Mouse (Mus musculus) C2C12 (cell line): ENCODE measurements around the gene Arpp19.

Source experiments
- CEBPB ChIP-seq: IDR thresholded peaks from one replicate; pipeline ENCODE4 v1.6.1; 2011; ENCODE audit warnings: low read depth, mild to moderate bottlenecking, control low read depth, moderate library complexity
- CTCF ChIP-seq: IDR thresholded peaks from one replicate; pipeline ENCODE4 v1.5.1; 2011; ENCODE audit not compliant: control insufficient read depth, insufficient read depth, insufficient read length
- FOSL1 ChIP-seq: IDR thresholded peaks from one replicate; pipeline ENCODE4 v1.8.0; 2011; ENCODE audit warnings: mild to moderate bottlenecking, low read length; ENCODE audit not compliant: poor library complexity, insufficient read depth, severe bottlenecking
- MAX ChIP-seq: IDR thresholded peaks from one replicate; pipeline ENCODE4 v1.6.1; 2011; ENCODE audit warnings: mild to moderate bottlenecking, control low read depth
- MYOD1 ChIP-seq: IDR thresholded peaks from one replicate; pipeline ENCODE4 v1.6.1; 2011; ENCODE audit warnings: low read depth; ENCODE audit not compliant: control insufficient read depth, insufficient read length
- MYOG ChIP-seq: IDR thresholded peaks from one replicate; pipeline ENCODE4 v1.6.1; 2011; ENCODE audit not compliant: control insufficient read depth, insufficient read length; ENCODE audit errors: extremely low read depth
- USF1 ChIP-seq: IDR thresholded peaks from one replicate; pipeline ENCODE4 v1.6.1; 2011; ENCODE audit warnings: low read depth, mild to moderate bottlenecking, control low read depth, moderate library complexity

DNA sequence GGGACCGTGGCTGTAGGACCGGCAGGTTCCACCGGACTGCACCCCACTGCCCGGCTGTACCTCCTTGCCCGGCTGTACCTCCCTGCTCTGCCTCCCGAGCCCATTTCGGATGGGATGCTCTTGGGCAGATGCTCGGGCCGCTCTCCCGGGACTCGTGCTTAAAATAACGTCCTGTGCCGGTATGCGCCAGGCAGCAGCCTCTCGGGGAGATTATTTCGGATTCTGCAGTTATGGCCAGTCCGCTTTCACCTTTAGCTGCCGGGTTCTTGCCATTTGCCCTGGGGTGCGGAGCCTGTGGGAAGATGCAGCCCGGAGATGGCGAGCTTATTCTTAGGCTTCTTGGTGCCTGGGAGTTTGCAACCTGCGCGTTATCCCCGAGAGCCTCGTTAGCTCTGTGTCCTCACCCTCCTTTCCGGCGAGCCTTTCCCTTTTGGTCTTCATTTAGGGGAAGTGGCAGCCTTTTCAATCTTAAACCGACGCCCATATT, 34.3 kb downstream of the Arpp19 start:
- no peak for TF ChIP-seq CTCF
- no peak for TF ChIP-seq MAX
- no peak for TF ChIP-seq USF1
- no peak for TF ChIP-seq MYOD1
- no peak for TF ChIP-seq CEBPB
- no peak for TF ChIP-seq FOSL1
- no peak for TF ChIP-seq MYOG
